Mouse (Mus musculus): ENCODE measurements around the gene Dll1. TPM values are rescaled to one million over a fixed set of nuclear protein-coding genes. Genes with fewer than 3 reads are reported as not detected.
A peak's percentile ranks its signal among the peaks of the same experiment; 100 is the strongest.

Dll1 gene
- total and polyA plus RNA-seq, 3 experiments, result 5.1 to 5.8 (median 5.4) TPM

- H3K27ac ChIP-seq, result peak overlapping the region; percentile 80
- DNase-seq, result peak in 1 of 2 experiments; percentile 18
- intact Hi-C loops (cut with DNase I), result loop anchor here (10.0 kb wide), 1 partner anchor 453 kb away; no protein-coding TSS in a partner anchor
- no peaks in the 10 kb centered on the region for H3K79me2 ChIP-seq (replicated peaks; ENCODE audit: control insufficient read depth, insufficient read depth, low read length)
- H3K9ac ChIP-seq (ENCODE audit: low read depth, low read length), result peak overlapping the region; percentile 9; the same call in 1 of the 2 replicates
- no peak for TF ChIP-seq EP300 (IDR thresholded peaks at IDR 0.05; ENCODE audit: insufficient read depth, low read depth, low read length)
- no peak for TF ChIP-seq CTCF (IDR thresholded peaks at IDR 0.05)
- TF ChIP-seq POLR2A (IDR thresholded peaks at IDR 0.05; ENCODE audit: insufficient read depth, low read depth, low read length), result no peak
- H3K27me3 ChIP-seq (ENCODE audit: control insufficient read depth, insufficient read depth, low read length), result 0 out of 2 replicates have a peak, but pooled peaks cover 1% of the 10 kb centered on the region
- H3K4me3 ChIP-seq, result peak overlapping the region; percentile 18
- peaks cover 2% of the 10 kb centered on the region for H3K4me1 ChIP-seq (ENCODE audit: control insufficient read depth, insufficient read depth, low read length)
- WGBS, result 50% methylated on average over 17 of the region's 17 CpGs
- H3K36me3 ChIP-seq (ENCODE audit: control insufficient read depth, insufficient read depth, low read length), result no peaks in the 10 kb centered on the region; the same call in 1 of the 2 replicates
Observed at GRCm38 (mm10) chr17:15371967-15372835, 4.5 kb downstream of the Dll1 start.

GRCm38 (mm10) chr17:15370401-15370800, 6.3 kb downstream of the Dll1 start:
- WGBS, result 86% methylated on average over 14 of the region's 14 CpGs
- TF ChIP-seq EP300 (IDR thresholded peaks at IDR 0.05; ENCODE audit: insufficient read depth, low read depth, low read length), result no peak
- TF ChIP-seq CTCF (IDR thresholded peaks at IDR 0.05), result no peak
- TF ChIP-seq POLR2A (IDR thresholded peaks at IDR 0.05; ENCODE audit: insufficient read depth, low read depth, low read length), result no peak
- Histone ChIP-seq H3K4me3 (no peak overlapping the region), H3K4me1 (ENCODE audit: control insufficient read depth, insufficient read depth, low read length) (peaks cover 3% of the 10 kb centered on the region), H3K9ac (ENCODE audit: low read depth, low read length) (no peak overlapping the region), H3K79me2 (replicated peaks; ENCODE audit: control insufficient read depth, insufficient read depth, low read length) (no peaks in the 10 kb centered on the region), H3K27me3 (ENCODE audit: control insufficient read depth, insufficient read depth, low read length) (0 out of 2 replicates have a peak, but pooled peaks cover 1% of the 10 kb centered on the region), H3K36me3 (ENCODE audit: control insufficient read depth, insufficient read depth, low read length) (no peaks in the 10 kb centered on the region; the same call in 1 of the 2 replicates), H3K27ac (no peak overlapping the region)
- intact Hi-C loops (cut with DNase I), result loop anchor here (10.0 kb wide), 1 partner anchor 454 kb away; no protein-coding TSS in a partner anchor
- no peak for DNase-seq

- no peaks in the 10 kb centered on the region for H3K27me3 ChIP-seq (ENCODE audit: control insufficient read depth, insufficient read depth, low read length)
- DNase-seq, result peak; percentile 25 to 39
- H3K4me1 ChIP-seq (ENCODE audit: control insufficient read depth, insufficient read depth, low read length), result peaks cover 1% of the 10 kb centered on the region; the same call in 1 of the 2 replicates
- no peaks in the 10 kb centered on the region; the same call in 1 of the 2 replicates for H3K36me3 ChIP-seq (ENCODE audit: control insufficient read depth, insufficient read depth, low read length)
- H3K9ac ChIP-seq (ENCODE audit: low read depth, low read length), result no peak overlapping the region
- TF ChIP-seq POLR2A (IDR thresholded peaks at IDR 0.05; ENCODE audit: insufficient read depth, low read depth, low read length) (no peak), EP300 (IDR thresholded peaks at IDR 0.05; ENCODE audit: insufficient read depth, low read depth, low read length) (no peak), CTCF (IDR thresholded peaks at IDR 0.05) (no peak)
- no peaks in the 10 kb centered on the region for H3K79me2 ChIP-seq (replicated peaks; ENCODE audit: control insufficient read depth, insufficient read depth, low read length)
- WGBS, result 22% methylated on average over 5 of the region's 5 CpGs
- no peak overlapping the region for H3K4me3 ChIP-seq
- H3K27ac ChIP-seq, result no peak overlapping the region
- intact Hi-C loops (cut with DNase I), result no loop called here
Observed at GRCm38 (mm10) chr17:15365650-15366049, 11.0 kb downstream of the Dll1 start.

GRCm38 (mm10) chr17:15363656-15364055, 13.0 kb downstream of the Dll1 start:
- peaks cover 1% of the 10 kb centered on the region; the same call in 1 of the 2 replicates for H3K4me1 ChIP-seq (ENCODE audit: control insufficient read depth, insufficient read depth, low read length)
- no peak for DNase-seq
- TF ChIP-seq POLR2A (IDR thresholded peaks at IDR 0.05; ENCODE audit: insufficient read depth, low read depth, low read length) (no peak), CTCF (IDR thresholded peaks at IDR 0.05) (no peak), EP300 (IDR thresholded peaks at IDR 0.05; ENCODE audit: insufficient read depth, low read depth, low read length) (no peak)
- no peaks in the 10 kb centered on the region for H3K79me2 ChIP-seq (replicated peaks; ENCODE audit: control insufficient read depth, insufficient read depth, low read length)
- no peaks in the 10 kb centered on the region for H3K27me3 ChIP-seq (ENCODE audit: control insufficient read depth, insufficient read depth, low read length)
- H3K36me3 ChIP-seq (ENCODE audit: control insufficient read depth, insufficient read depth, low read length), result no peaks in the 10 kb centered on the region
- no peak overlapping the region for H3K9ac ChIP-seq (ENCODE audit: low read depth, low read length)
- H3K4me3 ChIP-seq, result no peak overlapping the region
- H3K27ac ChIP-seq, result no peak overlapping the region
- 52% methylated on average over 3 of the region's 3 CpGs for WGBS
- intact Hi-C loops (cut with DNase I), result no loop called here

- H3K9ac ChIP-seq (ENCODE audit: low read depth, low read length), result no peak overlapping the region
- no peak overlapping the region for H3K4me3 ChIP-seq
- H3K79me2 ChIP-seq (replicated peaks; ENCODE audit: control insufficient read depth, insufficient read depth, low read length), result no peaks in the 10 kb centered on the region
- intact Hi-C loops (cut with DNase I), result no loop called here
- no peaks in the 10 kb centered on the region for H3K4me1 ChIP-seq (ENCODE audit: control insufficient read depth, insufficient read depth, low read length)
- TF ChIP-seq EP300 (IDR thresholded peaks at IDR 0.05; ENCODE audit: insufficient read depth, low read depth, low read length) (no peak), CTCF (IDR thresholded peaks at IDR 0.05) (no peak), POLR2A (IDR thresholded peaks at IDR 0.05; ENCODE audit: insufficient read depth, low read depth, low read length) (no peak)
- H3K36me3 ChIP-seq (ENCODE audit: control insufficient read depth, insufficient read depth, low read length), result no peaks in the 10 kb centered on the region
- no peak overlapping the region for H3K27ac ChIP-seq
- H3K27me3 ChIP-seq (ENCODE audit: control insufficient read depth, insufficient read depth, low read length), result no peaks in the 10 kb centered on the region
- DNase-seq, result no peak
- 55% methylated on average over 3 of the region's 3 CpGs for WGBS
Observed at GRCm38 (mm10) chr17:15357071-15357470, 19.6 kb downstream of the Dll1 start.

GRCm38 (mm10) chr17:15356526-15356925, 20.1 kb downstream of the Dll1 start:
- Histone ChIP-seq H3K4me3 (no peak overlapping the region), H3K36me3 (ENCODE audit: control insufficient read depth, insufficient read depth, low read length) (no peaks in the 10 kb centered on the region), H3K79me2 (replicated peaks; ENCODE audit: control insufficient read depth, insufficient read depth, low read length) (no peaks in the 10 kb centered on the region), H3K27ac (no peak overlapping the region), H3K9ac (ENCODE audit: low read depth, low read length) (no peak overlapping the region), H3K27me3 (ENCODE audit: control insufficient read depth, insufficient read depth, low read length) (no peaks in the 10 kb centered on the region), H3K4me1 (ENCODE audit: control insufficient read depth, insufficient read depth, low read length) (no peaks in the 10 kb centered on the region)
- DNase-seq, result no peak
- no peak for TF ChIP-seq EP300 (IDR thresholded peaks at IDR 0.05; ENCODE audit: insufficient read depth, low read depth, low read length)
- TF ChIP-seq CTCF (IDR thresholded peaks at IDR 0.05), result no peak
- TF ChIP-seq POLR2A (IDR thresholded peaks at IDR 0.05; ENCODE audit: insufficient read depth, low read depth, low read length), result no peak
- WGBS, result 68% methylated on average over 5 of the region's 5 CpGs
- intact Hi-C loops (cut with DNase I), result no loop called here
